Mouse (Mus musculus) forebrain, postnatal 0 days (tissue): ENCODE measurements around the gene Dpp6. TPM values are rescaled to one million over a fixed set of nuclear protein-coding genes. Genes with fewer than 3 reads are reported as not detected.

Experiments used
- ATAC-seq: fragments of 200-750 bp; cut with Nextera tagmentation; 2 replicates; pipeline ENCODE4 v1.8.0; 2017; ENCODE audit warnings: mild to moderate bottlenecking, moderate library complexity
- DNase-seq: peaks from one replicate; pipeline ENCODE4 v3.0.0-alpha.2; 2015
- H3K27ac ChIP-seq: fragments of 300-500 bp; sonication (generic); 2 replicates; pipeline ENCODE4 v1.5.1; 2014; ENCODE audit warnings: low read depth, mild to moderate bottlenecking, antibody characterized with exemption, low read length, moderate library complexity, mixed read lengths
- H3K27me3 ChIP-seq: fragments of 300-500 bp; sonication (generic); 2 replicates; pipeline ENCODE4 v1.6.1; 2014; ENCODE audit warnings: mild to moderate bottlenecking, low read length, mixed read lengths; ENCODE audit not compliant: insufficient read depth
- H3K36me3 ChIP-seq: fragments of 300-500 bp; sonication (generic); 2 replicates; pipeline ENCODE4 v1.6.1; 2014; ENCODE audit warnings: mild to moderate bottlenecking, moderate library complexity; ENCODE audit not compliant: insufficient read depth
- H3K4me1 ChIP-seq: fragments of 300-500 bp; sonication (generic); 2 replicates; pipeline ENCODE4 v1.6.1; 2014; ENCODE audit warnings: antibody characterized with exemption; ENCODE audit not compliant: insufficient read depth
- H3K4me2 ChIP-seq: fragments of 300-500 bp; sonication (generic); 2 replicates; pipeline ENCODE4 v1.6.1; 2014; ENCODE audit warnings: low read depth, mild to moderate bottlenecking, moderate library complexity
- H3K4me3 ChIP-seq: fragments of 300-500 bp; sonication (generic); 2 replicates; pipeline ENCODE4 v1.5.1; 2014; ENCODE audit warnings: low read depth, low read length, mixed read lengths
- H3K9ac ChIP-seq: fragments of 300-500 bp; sonication (generic); 2 replicates; pipeline ENCODE4 v1.6.1; 2014; ENCODE audit warnings: mild to moderate bottlenecking
- H3K9me3 ChIP-seq: fragments of 300-500 bp; sonication (generic); 2 replicates; pipeline ENCODE4 v1.6.1; 2016; ENCODE audit warnings: low read length
- CTCF ChIP-seq: sonication (generic); IDR thresholded peaks from 2 replicates; pipeline ENCODE4 v1.5.1; 2016; ENCODE audit warnings: antibody characterized with exemption, control low read depth, low read depth
- WGBS: fragments of 180-500 bp; shearing (Covaris S2); extraction: QIAGEN DNeasy Blood & Tissue Kit; methylation state at CpG from one replicate; pipeline ENCODE4 v1.1.7; 2014; 5-methylcytosine and 5-hydroxymethylcytosine counted together
- polyA plus RNA-seq: library from polyadenylated mRNA; unstranded; fragments of >200 nt; fragmentation: Nextera tagmentation; extraction: Ambion mirVana; gene quantifications from 2 replicates; pipeline ENCODE4 v1.2.1, GENCODE M21; 2015
- total RNA-seq: library from RNA; depleted of rRNA; stranded (reverse); fragments of >200 nt; gene quantifications from 2 replicates; pipeline ENCODE4 v1.2.3, GENCODE M21; 2014

Gene Dpp6
- total and polyA plus RNA-seq, 2 experiments from 2014 or later, result 58.4 to 116 TPM

DNA sequence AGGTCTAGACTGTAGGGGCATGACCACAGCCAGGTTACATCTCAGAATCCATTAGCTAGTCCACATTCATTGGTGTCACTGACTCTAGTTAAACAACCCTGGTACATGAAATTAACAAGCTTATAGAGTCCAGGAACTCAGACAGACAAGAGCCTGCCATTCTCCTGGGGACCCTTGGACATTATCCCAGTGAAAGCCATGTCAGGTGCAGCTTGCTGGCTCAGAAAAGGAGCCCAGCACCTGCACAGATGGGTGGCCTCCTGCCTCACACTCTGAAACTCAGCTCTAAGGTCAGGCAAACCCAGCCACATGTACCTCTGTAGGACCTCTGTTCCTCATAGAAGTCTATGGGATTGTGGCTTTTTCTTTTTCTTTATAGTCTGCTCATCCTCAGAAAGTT, 701.7 kb downstream of the Dpp6 start:
- DNase-seq (no peak), ATAC-seq (no peak)
- H3K4me3 ChIP-seq, result no peak overlapping the region
- H3K9me3 ChIP-seq, result no peaks in the 10 kb centered on the region
- H3K9ac ChIP-seq, result no peak overlapping the region
- no peak for TF ChIP-seq CTCF
- H3K36me3 ChIP-seq, result no peaks in the 10 kb centered on the region
- H3K4me1 ChIP-seq, result no peaks in the 10 kb centered on the region
- no peak overlapping the region for H3K27ac ChIP-seq
- H3K27me3 ChIP-seq, result no peaks in the 10 kb centered on the region
- H3K4me2 ChIP-seq, result no peak overlapping the region

DNA sequence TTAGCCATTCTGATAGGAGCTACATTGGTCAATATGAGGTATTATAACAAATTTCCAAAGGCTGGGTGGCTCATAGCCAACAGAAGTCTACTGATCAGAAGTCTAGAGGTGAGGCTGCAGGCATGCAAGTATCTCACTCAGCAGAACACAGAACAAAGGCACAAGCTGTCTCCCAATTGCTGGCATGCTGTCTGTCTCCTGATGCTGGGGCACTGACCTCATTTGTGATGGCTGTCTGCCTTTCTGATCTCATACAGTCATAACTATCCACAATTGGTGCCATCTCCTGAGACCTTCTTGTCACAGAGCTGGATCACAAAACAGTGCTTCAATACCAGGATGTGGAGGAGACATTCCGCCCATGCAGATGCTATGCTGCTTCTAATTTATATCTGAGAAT, 709.9 kb downstream of the Dpp6 start:
- Histone ChIP-seq H3K9ac (no peak overlapping the region), H3K9me3 (no peaks in the 10 kb centered on the region), H3K4me3 (no peak overlapping the region), H3K27me3 (no peaks in the 10 kb centered on the region), H3K27ac (no peak overlapping the region), H3K36me3 (no peaks in the 10 kb centered on the region), H3K4me1 (no peaks in the 10 kb centered on the region), H3K4me2 (no peak overlapping the region)
- ATAC-seq, result no peak
- TF ChIP-seq CTCF, result no peak
- DNase-seq, result no peak
- WGBS, result 90% methylated on average over 1 of the region's 1 CpGs

DNA sequence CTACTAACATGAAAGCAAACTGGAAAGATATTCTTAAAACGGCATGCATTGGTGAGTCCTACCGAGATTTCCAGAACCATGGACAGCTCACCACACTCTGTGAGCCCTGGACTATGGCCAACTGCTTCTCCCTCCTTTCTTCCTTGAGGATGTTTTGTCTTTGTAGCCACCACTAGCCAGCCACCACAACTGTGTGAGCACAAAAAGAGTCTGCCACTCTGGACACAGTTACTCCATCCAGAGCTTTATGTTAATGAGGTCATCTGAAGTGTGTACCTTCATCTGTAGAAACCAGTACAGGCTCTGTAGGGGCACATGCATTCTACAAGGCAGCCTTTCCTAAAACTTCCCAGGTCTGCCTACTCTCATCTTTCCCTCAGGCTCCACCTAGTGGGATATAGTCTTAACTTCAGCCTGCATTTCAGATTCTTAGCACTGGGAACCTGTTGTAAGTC, 727.8 kb downstream of the Dpp6 start:
- 16% methylated on average over 2 of the region's 2 CpGs for WGBS
- no peaks in the 10 kb centered on the region for H3K27me3 ChIP-seq

GRCm38 (mm10) chr5:27549291-27549690, 732.3 kb downstream of the Dpp6 start:
- H3K4me2 ChIP-seq, result no peak overlapping the region
- H3K27ac ChIP-seq, result no peak overlapping the region
- H3K9ac ChIP-seq, result no peak overlapping the region
- H3K4me3 ChIP-seq, result no peak overlapping the region
- 72% methylated on average over 4 of the region's 4 CpGs for WGBS
- no peaks in the 10 kb centered on the region for H3K36me3 ChIP-seq
- no peaks in the 10 kb centered on the region for H3K27me3 ChIP-seq
- TF ChIP-seq CTCF, result no peak
- H3K9me3 ChIP-seq, result no peaks in the 10 kb centered on the region
- ATAC-seq (peak; percentile 58; the same call in 1 of the 2 replicates), DNase-seq (no peak)
- no peaks in the 10 kb centered on the region for H3K4me1 ChIP-seq

More for the DNA sequence above, 727.8 kb downstream of the Dpp6 start:
- no peaks in the 10 kb centered on the region for H3K4me1 ChIP-seq
- no peaks in the 10 kb centered on the region for H3K9me3 ChIP-seq
- H3K36me3 ChIP-seq, result no peaks in the 10 kb centered on the region
- H3K27ac ChIP-seq, result no peak overlapping the region
- TF ChIP-seq CTCF, result peak; percentile 87
- ATAC-seq, result peak; percentile 83
- H3K4me3 ChIP-seq, result no peak overlapping the region
- DNase-seq, result peak; percentile 77
- H3K9ac ChIP-seq, result no peak overlapping the region
- no peak overlapping the region for H3K4me2 ChIP-seq

DNA sequence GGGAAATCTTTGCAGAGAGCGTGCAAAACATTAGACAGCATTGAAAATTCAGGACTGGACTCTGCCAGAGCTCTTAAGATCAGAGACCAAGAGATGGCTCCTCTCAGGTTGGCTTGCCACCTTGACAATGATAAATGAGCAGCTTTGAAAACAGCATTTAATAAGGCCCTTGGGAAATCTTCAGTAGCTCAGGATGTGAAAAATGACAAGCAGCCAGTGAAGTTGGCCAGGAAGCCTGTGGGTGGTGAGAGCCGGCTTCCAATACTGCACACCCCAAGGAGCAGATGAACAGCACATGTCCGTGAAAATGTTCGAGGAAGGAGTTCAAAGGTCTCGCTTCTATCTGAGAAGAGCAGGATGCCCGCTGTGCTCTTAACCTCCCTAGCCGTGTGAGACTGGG, 748.7 kb downstream of the Dpp6 start:
- no peaks in the 10 kb centered on the region for H3K36me3 ChIP-seq
- no peak for ATAC-seq
- H3K9me3 ChIP-seq, result no peaks in the 10 kb centered on the region
- H3K4me2 ChIP-seq, result no peak overlapping the region
- H3K27ac ChIP-seq, result no peak overlapping the region
- no peaks in the 10 kb centered on the region for H3K4me1 ChIP-seq
- TF ChIP-seq CTCF, result no peak
- 76% methylated on average over 7 of the region's 7 CpGs for WGBS
- H3K9ac ChIP-seq, result no peak overlapping the region
- no peak for DNase-seq
- no peaks in the 10 kb centered on the region for H3K27me3 ChIP-seq
- H3K4me3 ChIP-seq, result no peak overlapping the region

- 0 out of 2 replicates have a peak overlapping the region, but pooled peaks have one; percentile 29 for H3K27ac ChIP-seq
- 46% methylated on average over 8 of the region's 8 CpGs for WGBS
Observed at GRCm38 (mm10) chr5:27587970-27588758, 771.2 kb downstream of the Dpp6 start.

DNA sequence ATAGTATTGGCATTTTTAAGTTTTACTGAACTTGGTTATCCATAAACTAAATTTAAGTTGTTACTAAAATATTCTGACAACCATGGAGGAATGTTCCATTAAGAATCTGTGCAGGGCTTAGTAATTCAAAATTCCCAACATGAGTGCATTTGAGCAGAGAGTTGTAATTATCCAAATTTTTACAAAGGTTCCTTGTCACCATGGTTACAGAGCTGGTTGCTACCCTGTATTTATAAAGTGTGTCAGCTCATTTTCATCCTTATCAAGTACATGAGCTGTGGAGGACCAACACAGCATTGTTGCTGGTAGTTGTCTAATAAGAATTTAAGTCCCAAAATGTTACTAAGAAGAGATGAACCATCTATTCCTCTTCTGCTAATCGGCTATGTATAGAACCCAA, 787.1 kb downstream of the Dpp6 start:
- ATAC-seq (peak; percentile 92), DNase-seq (peak; percentile 40)
- no peaks in the 10 kb centered on the region for H3K27me3 ChIP-seq
- 62% methylated on average over 1 of the region's 1 CpGs for WGBS
- H3K27ac ChIP-seq, result no peak overlapping the region
- no peaks in the 10 kb centered on the region for H3K9me3 ChIP-seq
- H3K4me3 ChIP-seq, result no peak overlapping the region
- H3K9ac ChIP-seq, result no peak overlapping the region
- H3K36me3 ChIP-seq, result peaks cover 6% of the 10 kb centered on the region; the same call in 1 of the 2 replicates
- TF ChIP-seq CTCF, result no peak
- H3K4me2 ChIP-seq, result no peak overlapping the region
- H3K4me1 ChIP-seq, result 0 out of 2 replicates have a peak, but pooled peaks cover 16% of the 10 kb centered on the region

More at GRCm38 (mm10) chr5:27587970-27588758, 771.2 kb downstream of the Dpp6 start:
- no peak for TF ChIP-seq CTCF
- DNase-seq (no peak), ATAC-seq (peak; percentile 64)
- H3K4me2 ChIP-seq, result no peak overlapping the region
- H3K9ac ChIP-seq, result no peak overlapping the region
- no peaks in the 10 kb centered on the region for H3K4me1 ChIP-seq
- no peaks in the 10 kb centered on the region for H3K27me3 ChIP-seq
- no peaks in the 10 kb centered on the region for H3K36me3 ChIP-seq
- H3K4me3 ChIP-seq, result no peak overlapping the region
- no peaks in the 10 kb centered on the region for H3K9me3 ChIP-seq
